Mouse (Mus musculus): ENCODE data around the gene Eif2ak4. TPM values are rescaled to one million over a fixed set of nuclear protein-coding genes. Genes with fewer than 3 reads are reported as not detected.

The Eif2ak4 gene
- polyA plus RNA-seq, 1 experiment from 2014 or later = 10.0 TPM

- WGBS = 79% methylated on average over 9 of the region's 9 CpGs
- Histone ChIP-seq H3K27me3 (ENCODE audit: insufficient read depth, poor library complexity, severe bottlenecking) (no peaks in the 10 kb centered on the region), H3K27ac (no peak overlapping the region), H3K9me3 (no peaks in the 10 kb centered on the region), H3K36me3 (no peaks in the 10 kb centered on the region), H3K4me1 (peaks cover 15% of the 10 kb centered on the region; the same call in 1 of the 2 replicates), H3K4me3 (no peak overlapping the region)
- no peak for DNase-seq (ENCODE audit: low spot score)
Measured at GRCm38 (mm10) chr2:118484386-118484898, 96.0 kb downstream of the Eif2ak4 start.

GRCm38 (mm10) chr2:118485415-118485814 is 97.0 kb downstream of the Eif2ak4 start:
- H3K27me3 ChIP-seq (ENCODE audit: insufficient read depth, poor library complexity, severe bottlenecking) = no peaks in the 10 kb centered on the region
- no peak overlapping the region for H3K27ac ChIP-seq
- 71% methylated on average over 3 of the region's 3 CpGs for WGBS
- H3K4me1 ChIP-seq = peaks cover 24% of the 10 kb centered on the region
- no peaks in the 10 kb centered on the region for H3K36me3 ChIP-seq
- DNase-seq (ENCODE audit: low spot score) = no peak
- H3K4me3 ChIP-seq = no peak overlapping the region
- no peaks in the 10 kb centered on the region for H3K9me3 ChIP-seq

GRCm38 (mm10) chr2:118486933-118487332 is 98.5 kb downstream of the Eif2ak4 start:
- Histone ChIP-seq H3K27ac (peak overlapping the region; percentile 29; the same call in 1 of the 2 replicates), H3K4me3 (no peak overlapping the region), H3K27me3 (ENCODE audit: insufficient read depth, poor library complexity, severe bottlenecking) (no peaks in the 10 kb centered on the region), H3K9me3 (no peaks in the 10 kb centered on the region), H3K4me1 (peaks cover 39% of the 10 kb centered on the region), H3K36me3 (no peaks in the 10 kb centered on the region)
- peak; percentile 87 for DNase-seq (ENCODE audit: low spot score)
- WGBS = 19% methylated on average over 12 of the region's 12 CpGs

- Histone ChIP-seq H3K9me3 (no peaks in the 10 kb centered on the region), H3K36me3 (no peaks in the 10 kb centered on the region), H3K27ac (0 out of 2 replicates have a peak overlapping the region, but pooled peaks have one; percentile 29), H3K27me3 (ENCODE audit: insufficient read depth, poor library complexity, severe bottlenecking) (no peaks in the 10 kb centered on the region), H3K4me1 (peaks cover 39% of the 10 kb centered on the region), H3K4me3 (no peak overlapping the region)
- WGBS = 60% methylated on average over 3 of the region's 3 CpGs
- no peak for DNase-seq (ENCODE audit: low spot score)
Measured at GRCm38 (mm10) chr2:118487806-118488205, 99.4 kb downstream of the Eif2ak4 start.

GRCm38 (mm10) chr2:118490241-118491091 is 102.0 kb downstream of the Eif2ak4 start:
- 36% methylated on average over 12 of the region's 12 CpGs for WGBS
- Histone ChIP-seq H3K27me3 (ENCODE audit: insufficient read depth, poor library complexity, severe bottlenecking) (no peaks in the 10 kb centered on the region), H3K4me1 (peaks cover 38% of the 10 kb centered on the region), H3K4me3 (no peak overlapping the region), H3K36me3 (no peaks in the 10 kb centered on the region), H3K27ac (peak overlapping the region; percentile 67), H3K9me3 (no peaks in the 10 kb centered on the region)
- DNase-seq (ENCODE audit: low spot score) = no peak

GRCm38 (mm10) chr2:118491281-118491731 is 102.9 kb downstream of the Eif2ak4 start:
- H3K27me3 ChIP-seq (ENCODE audit: insufficient read depth, poor library complexity, severe bottlenecking) = no peaks in the 10 kb centered on the region
- no peaks in the 10 kb centered on the region for H3K9me3 ChIP-seq
- DNase-seq (ENCODE audit: low spot score) = no peak
- peaks cover 36% of the 10 kb centered on the region for H3K4me1 ChIP-seq
- H3K4me3 ChIP-seq = no peak overlapping the region
- no peaks in the 10 kb centered on the region for H3K36me3 ChIP-seq
- peak overlapping the region; percentile 67 for H3K27ac ChIP-seq
- WGBS = 45% methylated on average over 5 of the region's 5 CpGs

- no peaks in the 10 kb centered on the region for H3K36me3 ChIP-seq
- H3K27ac ChIP-seq = peak overlapping the region; percentile 67
- WGBS = 77% methylated on average over 4 of the region's 4 CpGs
- no peaks in the 10 kb centered on the region for H3K27me3 ChIP-seq (ENCODE audit: insufficient read depth, poor library complexity, severe bottlenecking)
- DNase-seq (ENCODE audit: low spot score) = no peak
- H3K9me3 ChIP-seq = no peaks in the 10 kb centered on the region
- H3K4me3 ChIP-seq = no peak overlapping the region
- peaks cover 35% of the 10 kb centered on the region for H3K4me1 ChIP-seq
Measured at GRCm38 (mm10) chr2:118491741-118492395, 103.5 kb downstream of the Eif2ak4 start.

- H3K36me3 ChIP-seq = no peaks in the 10 kb centered on the region
- H3K27ac ChIP-seq = no peak overlapping the region
- DNase-seq (ENCODE audit: low spot score) = no peak
- H3K27me3 ChIP-seq (ENCODE audit: insufficient read depth, poor library complexity, severe bottlenecking) = no peaks in the 10 kb centered on the region; the same call in 1 of the 2 replicates
- H3K4me1 ChIP-seq = peaks cover 30% of the 10 kb centered on the region
- no peak overlapping the region for H3K4me3 ChIP-seq
- no peaks in the 10 kb centered on the region for H3K9me3 ChIP-seq
- 75% methylated on average over 9 of the region's 9 CpGs for WGBS
Measured at GRCm38 (mm10) chr2:118495024-118495423, 106.6 kb downstream of the Eif2ak4 start.

GRCm38 (mm10) chr2:118497890-118498289 is 109.5 kb downstream of the Eif2ak4 start:
- Histone ChIP-seq H3K36me3 (no peaks in the 10 kb centered on the region), H3K27ac (no peak overlapping the region)
- 66% methylated on average over 5 of the region's 5 CpGs for WGBS

GRCm38 (mm10) chr2:118498476-118498875 is 110.1 kb downstream of the Eif2ak4 start:
- Histone ChIP-seq H3K27ac (no peak overlapping the region), H3K9me3 (no peaks in the 10 kb centered on the region), H3K27me3 (ENCODE audit: insufficient read depth, poor library complexity, severe bottlenecking) (no peaks in the 10 kb centered on the region; the same call in 1 of the 2 replicates), H3K36me3 (no peaks in the 10 kb centered on the region), H3K4me3 (no peak overlapping the region), H3K4me1 (peaks cover 11% of the 10 kb centered on the region)
- 88% methylated on average over 6 of the region's 6 CpGs for WGBS
- no peak for DNase-seq (ENCODE audit: low spot score)

More at GRCm38 (mm10) chr2:118497890-118498289, 109.5 kb downstream of the Eif2ak4 start:
- DNase-seq (ENCODE audit: low spot score) = no peak
- Histone ChIP-seq H3K9me3 (no peaks in the 10 kb centered on the region), H3K4me3 (no peak overlapping the region), H3K4me1 (peaks cover 11% of the 10 kb centered on the region), H3K27me3 (ENCODE audit: insufficient read depth, poor library complexity, severe bottlenecking) (no peaks in the 10 kb centered on the region; the same call in 1 of the 2 replicates)

GRCm38 (mm10) chr2:118499135-118499961 is 110.9 kb downstream of the Eif2ak4 start:
- DNase-seq (ENCODE audit: low spot score) = no peak
- 50% methylated on average over 20 of the region's 20 CpGs for WGBS
- no peaks in the 10 kb centered on the region for H3K9me3 ChIP-seq
- no peak overlapping the region for H3K4me3 ChIP-seq
- H3K27ac ChIP-seq = peak overlapping the region; percentile 59
- peaks cover 11% of the 10 kb centered on the region for H3K4me1 ChIP-seq
- H3K36me3 ChIP-seq = no peaks in the 10 kb centered on the region
- no peaks in the 10 kb centered on the region; the same call in 1 of the 2 replicates for H3K27me3 ChIP-seq (ENCODE audit: insufficient read depth, poor library complexity, severe bottlenecking)

GRCm38 (mm10) chr2:118500191-118500590 is 111.8 kb downstream of the Eif2ak4 start:
- Histone ChIP-seq H3K4me3 (no peak overlapping the region), H3K36me3 (no peaks in the 10 kb centered on the region), H3K27me3 (ENCODE audit: insufficient read depth, poor library complexity, severe bottlenecking) (no peaks in the 10 kb centered on the region; the same call in 1 of the 2 replicates), H3K27ac (0 out of 2 replicates have a peak overlapping the region, but pooled peaks have one; percentile 59), H3K9me3 (no peaks in the 10 kb centered on the region), H3K4me1 (peaks cover 11% of the 10 kb centered on the region)
- no peak for DNase-seq (ENCODE audit: low spot score)
- WGBS = 83% methylated on average over 2 of the region's 2 CpGs
